Mouse (Mus musculus) bone marrow, adult 2 months (tissue): ENCODE data around the gene Tmco4.

Experiments used
- CTCF ChIP-seq: fragments of 200-500 bp; IDR thresholded peaks from 2 replicates; pipeline ENCODE4 v1.5.1; 2011; ENCODE audit warnings: low read length, control low read depth; ENCODE audit not compliant: control insufficient read depth, insufficient read depth
- POLR2A ChIP-seq: fragments of 200-500 bp; IDR thresholded peaks from 2 replicates; pipeline ENCODE4 v1.6.1; 2011; ENCODE audit warnings: low read depth, mild to moderate bottlenecking, control low read depth, low read length, borderline replicate concordance; ENCODE audit not compliant: control insufficient read depth

GRCm38 (mm10) chr4:139011201-139011702 is 38.6 kb downstream of the Tmco4 start:
- TF ChIP-seq POLR2A (no peak), CTCF (no peak)
